Mouse (Mus musculus) liver, embryonic 11.5 days (tissue): ENCODE measurements at regions not wholly inside any gene's neighbourhood (a gene's known extent, or its start where the extent isn't known, plus 50 kb on each side); places are given as distances from the start of the nearest gene placed in this dataset.
"Not testable (repeated sequence)": the region's sequence is repeated elsewhere in the genome, so short reads cannot be mapped to it uniquely, and the experiment has no call there.

Experiments used
- ATAC-seq: fragments of 200-750 bp; cut with Nextera tagmentation; replicated peaks from 2 replicates; pipeline ENCODE4 v1.8.0; 2017; ENCODE audit warnings: moderate number of reproducible peaks, mild to moderate bottlenecking, moderate TSS enrichment, moderate library complexity; ENCODE audit not compliant: low FRiP score
- DNase-seq: peaks from one replicate; pipeline ENCODE4 v3.0.0-alpha.2; 2017; ENCODE audit warnings: low spot score
- H3K27ac ChIP-seq: fragments of 300-500 bp; sonication (generic); 2 replicates; pipeline ENCODE4 v1.5.1; 2014; ENCODE audit warnings: mild to moderate bottlenecking, low read depth, low read length, control low read depth
- H3K27me3 ChIP-seq: fragments of 300-500 bp; sonication (generic); replicated peaks from 2 replicates; pipeline ENCODE4 v1.6.1; 2014; ENCODE audit warnings: low read length, mixed read lengths; ENCODE audit not compliant: control insufficient read depth, insufficient read depth
- H3K36me3 ChIP-seq: fragments of 300-500 bp; sonication (generic); 2 replicates; pipeline ENCODE4 v1.6.1; 2014; ENCODE audit warnings: mild to moderate bottlenecking, low read length, moderate library complexity, mixed read lengths; ENCODE audit not compliant: control insufficient read depth, insufficient read depth
- H3K4me1 ChIP-seq: fragments of 300-500 bp; sonication (generic); replicated peaks from 2 replicates; pipeline ENCODE4 v1.6.1; 2014; ENCODE audit warnings: low read length, mixed read lengths; ENCODE audit not compliant: control insufficient read depth, insufficient read depth
- H3K4me2 ChIP-seq: fragments of 300-500 bp; sonication (generic); 2 replicates; pipeline ENCODE4 v1.6.1; 2014; ENCODE audit warnings: mild to moderate bottlenecking, control low read depth, moderate library complexity
- H3K4me3 ChIP-seq: fragments of 300-500 bp; sonication (generic); 2 replicates; pipeline ENCODE4 v1.5.1; 2014; ENCODE audit warnings: low read depth, low read length, control low read depth
- H3K9ac ChIP-seq: fragments of 300-500 bp; sonication (generic); 2 replicates; pipeline ENCODE4 v1.6.1; 2014; ENCODE audit warnings: low read depth, low read length, control low read depth
- H3K9me3 ChIP-seq: fragments of 300-500 bp; sonication (generic); 2 replicates; pipeline ENCODE4 v1.6.1; 2016; ENCODE audit warnings: low read length, inconsistent platforms, mixed read lengths; ENCODE audit not compliant: control insufficient read depth
- WGBS: fragments of 180-500 bp; shearing (Covaris S2); extraction: QIAGEN DNeasy Blood & Tissue Kit; methylation state at CpG from one replicate; pipeline ENCODE4 v1.1.7; 2014; 5-methylcytosine and 5-hydroxymethylcytosine counted together

- H3K4me2 ChIP-seq, H3K27ac ChIP-seq, H3K27me3 ChIP-seq, H3K9ac ChIP-seq, H3K4me1 ChIP-seq, DNase-seq, ATAC-seq, H3K9me3 ChIP-seq, H3K4me3 ChIP-seq, H3K36me3 ChIP-seq: not testable (repeated sequence)
- WGBS: 96% methylated on average over 8 of the region's 8 CpGs
Observed at GRCm38 (mm10) chr4:53243473-53243872, 83.8 kb upstream of the Abca1 start.

- no peak overlapping the region for H3K4me2 ChIP-seq
- H3K9me3 ChIP-seq: no peaks in the 10 kb centered on the region
- no peaks in the 10 kb centered on the region for H3K27me3 ChIP-seq
- no peak for DNase-seq
- no peak overlapping the region for H3K27ac ChIP-seq
- H3K4me3 ChIP-seq: no peak overlapping the region
- H3K36me3 ChIP-seq: no peaks in the 10 kb centered on the region
- 26% methylated on average over 5 of the region's 5 CpGs for WGBS
- H3K4me1 ChIP-seq: peaks cover 6% of the 10 kb centered on the region; the same call in 1 of the 2 replicates
- no peak for ATAC-seq
- no peak overlapping the region for H3K9ac ChIP-seq
Observed at GRCm38 (mm10) chr4:53239856-53240255, 80.2 kb upstream of the Abca1 start.

- H3K9ac ChIP-seq: no peak overlapping the region
- H3K4me2 ChIP-seq: no peak overlapping the region
- DNase-seq (no peak), ATAC-seq (peak; percentile 61; the same call in 1 of the 2 replicates)
- H3K9me3 ChIP-seq: no peaks in the 10 kb centered on the region
- H3K27me3 ChIP-seq: no peaks in the 10 kb centered on the region
- WGBS: 64% methylated on average over 14 of the region's 14 CpGs
- H3K27ac ChIP-seq: no peak overlapping the region
- no peak overlapping the region for H3K4me3 ChIP-seq
- H3K4me1 ChIP-seq: peaks cover 6% of the 10 kb centered on the region; the same call in 1 of the 2 replicates
- no peaks in the 10 kb centered on the region for H3K36me3 ChIP-seq
Observed at GRCm38 (mm10) chr4:53238314-53239259, 78.9 kb upstream of the Abca1 start.

GRCm38 (mm10) chr4:53235870-53236269, 76.2 kb upstream of the Abca1 start:
- WGBS: 60% methylated on average over 2 of the region's 2 CpGs
- ATAC-seq: no peak
- H3K4me3 ChIP-seq: no peak overlapping the region
- peaks cover 6% of the 10 kb centered on the region; the same call in 1 of the 2 replicates for H3K4me1 ChIP-seq
- no peak overlapping the region for H3K9ac ChIP-seq
- H3K4me2 ChIP-seq: no peak overlapping the region
- no peaks in the 10 kb centered on the region for H3K9me3 ChIP-seq
- H3K27ac ChIP-seq: no peak overlapping the region
- no peak for DNase-seq
- H3K36me3 ChIP-seq: no peaks in the 10 kb centered on the region
- H3K27me3 ChIP-seq: no peaks in the 10 kb centered on the region

- DNase-seq: no peak
- Histone ChIP-seq H3K4me3 (no peak overlapping the region), H3K9ac (no peak overlapping the region), H3K27ac (no peak overlapping the region), H3K27me3 (no peaks in the 10 kb centered on the region), H3K9me3 (no peaks in the 10 kb centered on the region), H3K4me1 (no peaks in the 10 kb centered on the region), H3K36me3 (no peaks in the 10 kb centered on the region), H3K4me2 (no peak overlapping the region)
- no peak for ATAC-seq
- 59% methylated on average over 3 of the region's 3 CpGs for WGBS
Observed at GRCm38 (mm10) chr4:53232436-53232835, 72.7 kb upstream of the Abca1 start.

- 65% methylated on average over 4 of the region's 4 CpGs for WGBS
- no peak for ATAC-seq
Observed at GRCm38 (mm10) chr4:53231867-53232266, 72.2 kb upstream of the Abca1 start.

GRCm38 (mm10) chr4:53231046-53231445, 71.4 kb upstream of the Abca1 start:
- H3K9ac ChIP-seq: no peak overlapping the region
- H3K4me2 ChIP-seq: no peak overlapping the region
- H3K4me1 ChIP-seq: no peaks in the 10 kb centered on the region
- no peak overlapping the region for H3K4me3 ChIP-seq
- no peaks in the 10 kb centered on the region for H3K9me3 ChIP-seq
- H3K27me3 ChIP-seq: no peaks in the 10 kb centered on the region
- DNase-seq: no peak
- H3K36me3 ChIP-seq: no peaks in the 10 kb centered on the region
- no peak overlapping the region for H3K27ac ChIP-seq
- no peak for ATAC-seq
- WGBS: 84% methylated on average over 2 of the region's 2 CpGs

More at GRCm38 (mm10) chr4:53231867-53232266, 72.2 kb upstream of the Abca1 start:
- Histone ChIP-seq H3K9me3 (no peaks in the 10 kb centered on the region), H3K4me3 (no peak overlapping the region), H3K4me1 (no peaks in the 10 kb centered on the region), H3K9ac (no peak overlapping the region), H3K27ac (no peak overlapping the region), H3K36me3 (no peaks in the 10 kb centered on the region), H3K4me2 (no peak overlapping the region), H3K27me3 (no peaks in the 10 kb centered on the region)
- no peak for DNase-seq

GRCm38 (mm10) chr4:53228444-53228843, 68.7 kb upstream of the Abca1 start:
- no peak for DNase-seq
- Histone ChIP-seq H3K27ac (no peak overlapping the region), H3K9ac (no peak overlapping the region), H3K4me3 (no peak overlapping the region), H3K27me3 (no peaks in the 10 kb centered on the region), H3K9me3 (no peaks in the 10 kb centered on the region), H3K36me3 (no peaks in the 10 kb centered on the region), H3K4me2 (no peak overlapping the region), H3K4me1 (no peaks in the 10 kb centered on the region)
- no peak for ATAC-seq
- 69% methylated on average over 4 of the region's 4 CpGs for WGBS

GRCm38 (mm10) chr4:53227771-53228170, 68.1 kb upstream of the Abca1 start:
- ATAC-seq (no peak), DNase-seq (no peak)
- H3K9me3 ChIP-seq: no peaks in the 10 kb centered on the region
- no peaks in the 10 kb centered on the region for H3K36me3 ChIP-seq
- H3K27ac ChIP-seq: no peak overlapping the region
- H3K4me1 ChIP-seq: no peaks in the 10 kb centered on the region
- WGBS: 47% methylated on average over 8 of the region's 8 CpGs
- H3K4me2 ChIP-seq: no peak overlapping the region
- H3K4me3 ChIP-seq: no peak overlapping the region
- H3K27me3 ChIP-seq: no peaks in the 10 kb centered on the region
- no peak overlapping the region for H3K9ac ChIP-seq
